Mouse (Mus musculus): ENCODE measurements around the gene Btla.

GRCm38 (mm10) chr16:45297806-45298205 lies 73.7 kb downstream of the Btla start:
- TF ChIP-seq CTCF (IDR thresholded peaks at IDR 0.05; ENCODE audit: extremely low read depth, insufficient read depth, low read length) (no peak), POLR2A (IDR thresholded peaks at IDR 0.05; ENCODE audit: extremely low read depth, insufficient read depth, low read length) (no peak)
